Comparison of ENCODE assay signal across 22 mouse cellular contexts in the genomic region with DNA sequence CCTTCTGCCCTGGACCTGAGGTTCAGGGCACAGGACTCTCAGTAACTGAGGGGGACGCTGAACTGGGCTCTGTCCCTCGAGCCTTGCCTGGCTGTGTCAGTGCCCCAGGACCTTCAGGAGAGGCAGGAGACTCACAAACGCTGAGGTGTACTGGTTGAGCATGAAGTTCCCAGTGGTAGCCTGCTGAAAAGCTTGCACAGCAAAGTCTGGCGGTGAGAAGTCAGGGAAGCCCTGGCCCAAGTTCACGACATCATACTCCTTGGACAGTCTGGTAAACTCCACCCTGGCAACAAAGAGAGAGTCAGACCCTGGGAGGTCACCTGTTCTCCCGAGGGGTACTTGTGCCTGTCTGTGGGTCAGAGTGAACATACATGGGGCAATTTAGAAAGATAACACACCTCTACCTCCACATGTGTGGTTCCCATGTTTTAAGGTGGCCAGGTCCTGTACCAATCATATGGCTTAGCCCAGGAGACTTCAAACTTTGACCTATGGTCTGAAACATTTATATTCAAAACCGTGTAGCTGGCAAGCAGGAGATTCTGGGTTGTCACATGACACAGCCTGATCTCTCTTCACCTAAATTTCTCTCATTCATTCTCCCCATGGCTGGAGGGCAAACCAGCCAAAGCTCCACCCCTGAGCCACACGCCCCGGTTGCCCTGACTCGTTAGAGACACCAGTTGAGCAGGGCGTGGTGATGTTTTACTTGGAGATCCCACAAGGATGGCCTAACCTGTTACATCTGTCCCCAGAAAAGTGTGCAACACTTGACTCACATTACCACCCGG. TPM values are rescaled to one million over a fixed set of nuclear protein-coding genes. Genes with fewer than 3 reads are reported as not detected.
A peak's percentile ranks its signal among the peaks of the same experiment; 100 is the strongest.
DNase-seq lines count a peak whose midpoint lies in the region; ATAC-seq and TF ChIP-seq lines count a peak whose summit lies in the region.
"Had no signal": no experiment of that assay in that cellular context is flagged by ENCODE, and none has a peak within 500 bp of the region (broad histone marks: within the 10 kb centered on the region; RNA-seq: fewer than 3 reads in every experiment).

No protein-coding gene starts in this region.

- H3K27me3 ChIP-seq in intestine, postnatal 0 days (replicated peaks; ENCODE audit: control insufficient read depth, insufficient read depth, low read length), result no peaks in the 10 kb centered on the region
- no peaks in the 10 kb centered on the region for H3K27me3 ChIP-seq in intestine, embryonic 16.5 days (replicated peaks; ENCODE audit: control insufficient read depth, insufficient read depth, low read length)
- H3K27me3 ChIP-seq: embryonic facial prominence, embryonic 12.5 days; forebrain, embryonic 12.5 days; heart, embryonic 15.5 days; hindbrain, embryonic 13.5 days had no signal

- H3K4me3 ChIP-seq in intestine, postnatal 0 days (ENCODE audit: low read depth, low read length), result no peak overlapping the region
- no peak overlapping the region for H3K4me3 ChIP-seq in intestine, embryonic 16.5 days (ENCODE audit: low read length)
- H3K4me3 ChIP-seq: embryonic facial prominence, embryonic 12.5 days; forebrain, embryonic 12.5 days; heart, adult 2 months; heart, embryonic 15.5 days; hindbrain, embryonic 13.5 days had no signal

- H3K4me1 ChIP-seq in intestine, postnatal 0 days (replicated peaks; ENCODE audit: control insufficient read depth, insufficient read depth, low read length), result no peaks in the 10 kb centered on the region
- peaks cover 9% of the 10 kb centered on the region for H3K4me1 ChIP-seq in intestine, embryonic 16.5 days (ENCODE audit: control insufficient read depth, insufficient read depth, low read length)
- H3K4me1 ChIP-seq: embryonic facial prominence, embryonic 12.5 days; forebrain, embryonic 12.5 days; heart, embryonic 15.5 days; hindbrain, embryonic 13.5 days had no signal

- no peaks in the 10 kb centered on the region for H3K9me3 ChIP-seq in intestine, postnatal 0 days (ENCODE audit: control insufficient read depth)
- no peaks in the 10 kb centered on the region for H3K9me3 ChIP-seq in intestine, embryonic 16.5 days (ENCODE audit: control insufficient read depth, low read length)
- H3K9me3 ChIP-seq: embryonic facial prominence, embryonic 12.5 days; forebrain, embryonic 12.5 days; heart, embryonic 15.5 days; hindbrain, embryonic 13.5 days had no signal

- DNase-seq in kidney, adult 8-10 months, result peak; percentile 67 to 70
- no peak for DNase-seq in kidney, postnatal 4 days
- DNase-seq in kidney, postnatal 36 days, result peak; percentile 62 to 75
- no peak for DNase-seq in spleen, postnatal 4 days (ENCODE audit: low spot score in 2 of 2)
- DNase-seq in right cerebral cortex, adult 2 months (ENCODE audit: low spot score in 2 of 2), result no peak
- DNase-seq: adrenal gland, adult 2 months; adrenal gland, postnatal 36 days; cerebellum, adult 11 months; cerebellum, adult 8-10 months; cerebellum, postnatal 14 days; embryo, embryonic 11 days; gastrocnemius, postnatal 14 days; heart, adult 2 months; heart, postnatal 14 days had no signal

- WGBS in intestine, postnatal 0 days, result 55% methylated on average over 12 of the region's 12 CpGs
- 81% methylated on average over 12 of the region's 12 CpGs for WGBS in intestine, embryonic 16.5 days

- H3K4me2 ChIP-seq in intestine, postnatal 0 days (replicated peaks; ENCODE audit: low read depth), result no peak overlapping the region
- H3K4me2 ChIP-seq in intestine, embryonic 16.5 days (ENCODE audit: low read depth, low read length), result no peak overlapping the region
- H3K4me2 ChIP-seq: embryonic facial prominence, embryonic 12.5 days; forebrain, embryonic 12.5 days; heart, embryonic 11.5 days; heart, embryonic 15.5 days; hindbrain, embryonic 13.5 days had no signal

- peak overlapping the region; percentile 76 for H3K27ac ChIP-seq in intestine, postnatal 0 days (ENCODE audit: low read depth, low read length)
- H3K27ac ChIP-seq in intestine, embryonic 16.5 days (ENCODE audit: low read length), result no peak overlapping the region; the same call in 1 of the 2 replicates
- H3K27ac ChIP-seq: embryonic facial prominence, embryonic 12.5 days; forebrain, embryonic 12.5 days; heart, adult 2 months; heart, embryonic 15.5 days; hindbrain, embryonic 13.5 days had no signal

- H3K36me3 ChIP-seq in intestine, postnatal 0 days (ENCODE audit: control insufficient read depth, insufficient read depth), result peaks cover 7% of the 10 kb centered on the region; the same call in 1 of the 2 replicates
- no peaks in the 10 kb centered on the region; the same call in 1 of the 2 replicates for H3K36me3 ChIP-seq in intestine, embryonic 16.5 days (ENCODE audit: control insufficient read depth, insufficient read depth, low read length)
- H3K36me3 ChIP-seq: embryonic facial prominence, embryonic 12.5 days; forebrain, embryonic 12.5 days; heart, embryonic 15.5 days had no signal

- TF ChIP-seq CTCF in intestine, postnatal 0 days (IDR thresholded peaks at IDR 0.05; ENCODE audit: low read depth), result no peak

- ATAC-seq in intestine, postnatal 0 days, result peak; percentile 40
- ATAC-seq in intestine, embryonic 16.5 days, result no peak; the same call in 1 of the 2 replicates
- ATAC-seq: forebrain, embryonic 16.5 days had no signal

- no peak overlapping the region for H3K9ac ChIP-seq in intestine, postnatal 0 days (ENCODE audit: low read depth, low read length)
- H3K9ac ChIP-seq in intestine, embryonic 16.5 days (ENCODE audit: low read depth, low read length), result no peak overlapping the region
- H3K9ac ChIP-seq: embryonic facial prominence, embryonic 12.5 days; forebrain, embryonic 12.5 days; heart, embryonic 15.5 days; hindbrain, embryonic 13.5 days had no signal

RNA-seq across cellular contexts. Expression of a gene that starts 13.7 kb away (rescaled TPM):
- 17.3 and 20.5 TPM in 2 replicates for polyA plus RNA-seq in intestine, postnatal 0 days (2015; fragmentation: Nextera tagmentation; extraction: Ambion mirVana)
- 24.6 and 28.9 TPM in 2 replicates for polyA plus RNA-seq in intestine, embryonic 16.5 days (2015; fragmentation: Nextera tagmentation; extraction: Ambion mirVana)

RNA-seq across cellular contexts. Expression of a gene that starts 13.7 kb away (rescaled TPM):
- 17.3 and 18.7 TPM in 2 replicates for polyA plus RNA-seq in intestine, postnatal 0 days (2015; fragmentation: Nextera tagmentation; extraction: Ambion mirVana)
- 59.5 and 62.6 TPM in 2 replicates for polyA plus RNA-seq in intestine, embryonic 16.5 days (2015; fragmentation: Nextera tagmentation; extraction: Ambion mirVana)

RNA-seq across cellular contexts. Expression of a gene that starts 20.7 kb away (rescaled TPM):
- 56.3 and 59.3 TPM in 2 replicates for polyA plus RNA-seq in intestine, postnatal 0 days (2015; fragmentation: Nextera tagmentation; extraction: Ambion mirVana)
- 42.5 and 45.5 TPM in 2 replicates for polyA plus RNA-seq in intestine, embryonic 16.5 days (2015; fragmentation: Nextera tagmentation; extraction: Ambion mirVana)

RNA-seq across cellular contexts. Expression of a gene that starts 45.5 kb away (rescaled TPM):
- polyA plus RNA-seq in intestine, postnatal 0 days (2015; fragmentation: Nextera tagmentation; extraction: Ambion mirVana), result 40.4 and 40.5 TPM in 2 replicates
- polyA plus RNA-seq in intestine, embryonic 16.5 days (2015; fragmentation: Nextera tagmentation; extraction: Ambion mirVana), result 37.4 and 40.1 TPM in 2 replicates

RNA-seq across cellular contexts. Expression of a gene that starts 48.4 kb away (rescaled TPM):
- polyA plus RNA-seq in intestine, postnatal 0 days (2015; fragmentation: Nextera tagmentation; extraction: Ambion mirVana), result 0.03 and 0.04 TPM in 2 replicates
- polyA plus RNA-seq in intestine, embryonic 16.5 days (2015; fragmentation: Nextera tagmentation; extraction: Ambion mirVana), result 0.11 and 0.24 TPM in 2 replicates
- polyA plus RNA-seq: heart, embryonic 11.5 days had no signal

Comparison
In these comparisons a context has a peak if more than half of its experiments do, and no peak if none do; other contexts are left out.
1. DNase-seq: peak in kidney, adult 8-10 months (2 of 2) and kidney, postnatal 36 days (2 of 2); none in kidney, postnatal 4 days (0 of 2), spleen, postnatal 4 days (0 of 2) and right cerebral cortex, adult 2 months (0 of 2).